Mouse (Mus musculus) heart, postnatal 0 days (tissue): Measurements from ENCODE around the gene Prl2c3.
"Not testable (repeated sequence)": the region's sequence is repeated elsewhere in the genome, so short reads cannot be mapped to it uniquely, and the experiment has no call there.

Experiments
- CTCF ChIP-seq: IDR thresholded peaks from 2 replicates; pipeline ENCODE4 v1.5.1; 2016; ENCODE audit warnings: antibody characterized with exemption, control low read depth, low read depth
- EP300 ChIP-seq: IDR thresholded peaks from 2 replicates; pipeline ENCODE4 v1.6.1; 2016; ENCODE audit warnings: antibody characterized with exemption, low read depth

GRCm38 (mm10) chr13:12799979-12800378, at the start of gene Prl2c3:
- not testable (repeated sequence) for TF ChIP-seq CTCF, EP300
